Mouse (Mus musculus) kidney, embryonic 14.5 days (tissue): ENCODE results near the gene Mcm7. TPM values are rescaled to one million over a fixed set of nuclear protein-coding genes. Genes with fewer than 3 reads are reported as not detected.
"Not testable (repeated sequence)": the region's sequence is repeated elsewhere in the genome, so short reads cannot be mapped to it uniquely, and the experiment has no call there.

Experiments used
- ATAC-seq: fragments of 200-750 bp; cut with Nextera tagmentation; 2 replicates; pipeline ENCODE4 v1.8.0; 2017; ENCODE audit warnings: moderate number of reproducible peaks, mild to moderate bottlenecking, moderate TSS enrichment, moderate library complexity; ENCODE audit not compliant: low FRiP score, low TSS enrichment
- H3K27ac ChIP-seq: fragments of 300-500 bp; sonication (generic); 2 replicates; pipeline ENCODE4 v1.5.1; 2014; ENCODE audit warnings: low read depth, mild to moderate bottlenecking, low read length, moderate library complexity, mixed read lengths
- H3K27me3 ChIP-seq: fragments of 300-500 bp; sonication (generic); 2 replicates; pipeline ENCODE4 v1.6.1; 2014; ENCODE audit warnings: mild to moderate bottlenecking, low read length; ENCODE audit not compliant: control insufficient read depth, insufficient read depth
- H3K36me3 ChIP-seq: fragments of 300-500 bp; sonication (generic); 2 replicates; pipeline ENCODE4 v1.6.1; 2014; ENCODE audit warnings: low read length, mixed read lengths; ENCODE audit not compliant: control insufficient read depth, insufficient read depth
- H3K4me1 ChIP-seq: fragments of 300-500 bp; sonication (generic); 2 replicates; pipeline ENCODE4 v1.6.1; 2014; ENCODE audit warnings: low read length, mixed read lengths; ENCODE audit not compliant: control insufficient read depth, insufficient read depth
- H3K4me2 ChIP-seq: fragments of 300-500 bp; sonication (generic); replicated peaks from 2 replicates; pipeline ENCODE4 v1.6.1; 2014; ENCODE audit warnings: low read depth, mild to moderate bottlenecking, low read length
- H3K4me3 ChIP-seq: fragments of 300-500 bp; sonication (generic); 2 replicates; pipeline ENCODE4 v1.5.1; 2014; ENCODE audit warnings: mild to moderate bottlenecking, low read length
- H3K9ac ChIP-seq: fragments of 300-500 bp; sonication (generic); 2 replicates; pipeline ENCODE4 v1.6.1; 2014; ENCODE audit warnings: low read depth, mild to moderate bottlenecking, low read length, moderate library complexity
- H3K9me3 ChIP-seq: fragments of 300-500 bp; sonication (generic); 2 replicates; pipeline ENCODE4 v1.6.1; 2016; ENCODE audit warnings: low read length; ENCODE audit not compliant: control insufficient read depth
- WGBS: fragments of 180-500 bp; shearing (Covaris S2); extraction: QIAGEN DNeasy Blood & Tissue Kit; methylation state at CpG from one replicate; pipeline ENCODE4 v1.1.7; 2014; 5-methylcytosine and 5-hydroxymethylcytosine counted together
- polyA plus RNA-seq: library from polyadenylated mRNA; unstranded; fragments of >200 nt; fragmentation: Nextera tagmentation; extraction: Ambion mirVana; gene quantifications from 2 replicates; pipeline ENCODE4 v1.2.1, GENCODE M21; 2014

The Mcm7 gene
- polyA plus RNA-seq = 176 and 241 TPM in 2 replicates

GRCm38 (mm10) chr5:138171695-138172491 is at the start of gene Mcm7, which contains the start of gene Ap4m1:
Gene Mcm7, minus strand, starts transcription at chr5:138172422.
Gene Ap4m1, plus strand, starts transcription at chr5:138172002.
- peak; percentile 91 for ATAC-seq
- Histone ChIP-seq H3K9me3 (no peaks in the 10 kb centered on the region), H3K27me3 (no peaks in the 10 kb centered on the region), H3K36me3 (peaks cover 61% of the 10 kb centered on the region), H3K4me2 (peak within 1 kb of the TSS; percentile 80), H3K4me1 (peaks cover 8% of the 10 kb centered on the region), H3K4me3 (peak within 1 kb of the TSS; percentile 82), H3K27ac (peak within 1 kb of the TSS; percentile 98), H3K9ac (peak within 1 kb of the TSS; percentile 89)
- under 1% methylated on average over 54 of the region's 54 CpGs for WGBS

- H3K4me3 ChIP-seq = no peak overlapping the region
- H3K4me2 ChIP-seq = no peak overlapping the region
- H3K9ac ChIP-seq = no peak overlapping the region
- H3K4me1 ChIP-seq = no peaks in the 10 kb centered on the region
- no peaks in the 10 kb centered on the region for H3K27me3 ChIP-seq
- H3K9me3 ChIP-seq = peaks cover 13% of the 10 kb centered on the region; the same call in 1 of the 2 replicates
- H3K27ac ChIP-seq = peak overlapping the region; percentile 77; the same call in 1 of the 2 replicates
- H3K36me3 ChIP-seq = no peaks in the 10 kb centered on the region
- WGBS = 21% methylated on average over 2 of the region's 2 CpGs
- ATAC-seq = peak; percentile 66; the same call in 1 of the 2 replicates
These were observed 47.6 kb upstream of the Mcm7 start for GRCm38 (mm10) chr5:138219864-138220263.

GRCm38 (mm10) chr5:138216632-138217031 is 44.4 kb upstream of the Mcm7 start:
- H3K4me2 ChIP-seq, H3K4me1 ChIP-seq, H3K27ac ChIP-seq, H3K9ac ChIP-seq, H3K4me3 ChIP-seq, ATAC-seq, H3K36me3 ChIP-seq, H3K27me3 ChIP-seq: not testable (repeated sequence)
- peaks cover 17% of the 10 kb centered on the region; the same call in 1 of the 2 replicates for H3K9me3 ChIP-seq
- 95% methylated on average over 13 of the region's 13 CpGs for WGBS

- H3K27me3 ChIP-seq = no peaks in the 10 kb centered on the region
- H3K4me1 ChIP-seq = no peaks in the 10 kb centered on the region
- no peak overlapping the region for H3K27ac ChIP-seq
- 89% methylated on average over 4 of the region's 4 CpGs for WGBS
- H3K4me3 ChIP-seq = no peak overlapping the region
- peaks cover 6% of the 10 kb centered on the region; the same call in 1 of the 2 replicates for H3K9me3 ChIP-seq
- no peaks in the 10 kb centered on the region for H3K36me3 ChIP-seq
- no peak overlapping the region for H3K4me2 ChIP-seq
- ATAC-seq = no peak
- H3K9ac ChIP-seq = no peak overlapping the region
These were observed 35.7 kb upstream of the Mcm7 start for GRCm38 (mm10) chr5:138207873-138208272.

GRCm38 (mm10) chr5:138207253-138207652 is 35.0 kb upstream of the Mcm7 start:
- ATAC-seq = no peak
- H3K4me1 ChIP-seq = no peaks in the 10 kb centered on the region
- H3K9ac ChIP-seq = no peak overlapping the region
- no peak overlapping the region for H3K4me3 ChIP-seq
- no peak overlapping the region for H3K27ac ChIP-seq
- no peaks in the 10 kb centered on the region for H3K36me3 ChIP-seq
- no peaks in the 10 kb centered on the region for H3K27me3 ChIP-seq
- WGBS = 91% methylated on average over 1 of the region's 1 CpGs
- H3K9me3 ChIP-seq = peaks cover 6% of the 10 kb centered on the region; the same call in 1 of the 2 replicates
- no peak overlapping the region for H3K4me2 ChIP-seq

GRCm38 (mm10) chr5:138202086-138202485 is 29.9 kb upstream of the Mcm7 start:
- WGBS = 83% methylated on average over 3 of the region's 3 CpGs
- Histone ChIP-seq H3K9ac (no peak overlapping the region), H3K4me3 (no peak overlapping the region), H3K9me3 (peaks cover 6% of the 10 kb centered on the region; the same call in 1 of the 2 replicates), H3K27ac (no peak overlapping the region), H3K27me3 (no peaks in the 10 kb centered on the region), H3K4me1 (no peaks in the 10 kb centered on the region), H3K36me3 (no peaks in the 10 kb centered on the region), H3K4me2 (no peak overlapping the region)
- no peak for ATAC-seq

- no peak overlapping the region for H3K4me3 ChIP-seq
- 13% methylated on average over 1 of the region's 1 CpGs for WGBS
- H3K9ac ChIP-seq = no peak overlapping the region
- no peak overlapping the region for H3K27ac ChIP-seq
- 0 out of 2 replicates have a peak, but pooled peaks cover 4% of the 10 kb centered on the region for H3K4me1 ChIP-seq
- H3K36me3 ChIP-seq = no peaks in the 10 kb centered on the region
- H3K4me2 ChIP-seq = no peak overlapping the region
- peaks cover under 1% of the 10 kb centered on the region; the same call in 1 of the 2 replicates for H3K9me3 ChIP-seq
- ATAC-seq = no peak
- no peaks in the 10 kb centered on the region for H3K27me3 ChIP-seq
These were observed 27.4 kb upstream of the Mcm7 start for GRCm38 (mm10) chr5:138199576-138199975.

- H3K4me1 ChIP-seq = 0 out of 2 replicates have a peak, but pooled peaks cover 4% of the 10 kb centered on the region
- H3K36me3 ChIP-seq = peaks cover 17% of the 10 kb centered on the region; the same call in 1 of the 2 replicates
- H3K4me2 ChIP-seq = peak overlapping the region; percentile 97
- peak overlapping the region; percentile 90; the same call in 1 of the 2 replicates for H3K27ac ChIP-seq
- H3K27me3 ChIP-seq = no peaks in the 10 kb centered on the region
- H3K9ac ChIP-seq = peak overlapping the region; percentile 80; the same call in 1 of the 2 replicates
- no peak for ATAC-seq
- 67% methylated on average over 7 of the region's 7 CpGs for WGBS
- peak overlapping the region; percentile 75; the same call in 1 of the 2 replicates for H3K4me3 ChIP-seq
- H3K9me3 ChIP-seq = no peaks in the 10 kb centered on the region
These were observed 23.2 kb upstream of the Mcm7 start for GRCm38 (mm10) chr5:138195463-138195862.
